Mouse (Mus musculus): ENCODE results near the gene Zic2.
"Not testable (repeated sequence)": the region's sequence is repeated elsewhere in the genome, so short reads cannot be mapped to it uniquely, and the experiment has no call there.

Zic2 gene

GRCm38 (mm10) chr14:122461966-122462365 is 13.3 kb upstream of the Zic2 start:
- no peak for DNase-seq (ENCODE audit: low spot score)

GRCm38 (mm10) chr14:122462689-122463079 is 12.6 kb upstream of the Zic2 start:
- DNase-seq (ENCODE audit: low spot score), result no peak

GRCm38 (mm10) chr14:122463080-122463691 is 12.0 kb upstream of the Zic2 start:
- no peak for DNase-seq (ENCODE audit: low spot score)

GRCm38 (mm10) chr14:122463734-122464341 is 11.4 kb upstream of the Zic2 start:
- DNase-seq (ENCODE audit: low spot score), result not testable (repeated sequence)

- no peak for DNase-seq (ENCODE audit: low spot score)
Observed at GRCm38 (mm10) chr14:122464351-122464762, 10.9 kb upstream of the Zic2 start.

- no peak for DNase-seq (ENCODE audit: low spot score)
Observed at GRCm38 (mm10) chr14:122464763-122465741, 10.2 kb upstream of the Zic2 start, which contains the start of gene Zic5. TSS of gene Zic5 (minus strand) at chr14:122465677.

GRCm38 (mm10) chr14:122465931-122466490 is 9.2 kb upstream of the Zic2 start:
- DNase-seq (ENCODE audit: low spot score), result no peak

GRCm38 (mm10) chr14:122466756-122467362 is 8.4 kb upstream of the Zic2 start:
- DNase-seq (ENCODE audit: low spot score), result no peak

GRCm38 (mm10) chr14:122467926-122468841 is 7.1 kb upstream of the Zic2 start:
- no peak for DNase-seq (ENCODE audit: low spot score)

GRCm38 (mm10) chr14:122468971-122469755 is 6.1 kb upstream of the Zic2 start:
- no peak for DNase-seq (ENCODE audit: low spot score)

- no peak for DNase-seq (ENCODE audit: low spot score)
Observed at GRCm38 (mm10) chr14:122471449-122472085, 3.7 kb upstream of the Zic2 start.

- DNase-seq (ENCODE audit: low spot score), result no peak
Observed at GRCm38 (mm10) chr14:122472161-122472560, 3.1 kb upstream of the Zic2 start.

- no peak for DNase-seq (ENCODE audit: low spot score)
Observed at GRCm38 (mm10) chr14:122472647-122473046, 2.6 kb upstream of the Zic2 start.

- DNase-seq (ENCODE audit: low spot score), result no peak
Observed at GRCm38 (mm10) chr14:122473211-122473751, 2.0 kb upstream of the Zic2 start.

- DNase-seq (ENCODE audit: low spot score), result no peak
Observed at GRCm38 (mm10) chr14:122474041-122474890, 969 bp upstream of the Zic2 start.

- DNase-seq (ENCODE audit: low spot score), result no peak
Observed at GRCm38 (mm10) chr14:122475557-122476040, 364 bp downstream of the Zic2 start.

- no peak for DNase-seq (ENCODE audit: low spot score)
Observed at GRCm38 (mm10) chr14:122476041-122476821, 996 bp downstream of the Zic2 start.
